Mouse (Mus musculus) cerebellum, adult 8-10 months (tissue): Measurements from ENCODE around the gene Raver1.

Experiments used
- DNase-seq: peaks from one replicate; pipeline ENCODE4 v3.0.0; 2022

The Raver1 gene

GRCm38 (mm10) chr9:21036666-21037065 lies 55.1 kb downstream of the Raver1 start:
- DNase-seq = no peak

DNA sequence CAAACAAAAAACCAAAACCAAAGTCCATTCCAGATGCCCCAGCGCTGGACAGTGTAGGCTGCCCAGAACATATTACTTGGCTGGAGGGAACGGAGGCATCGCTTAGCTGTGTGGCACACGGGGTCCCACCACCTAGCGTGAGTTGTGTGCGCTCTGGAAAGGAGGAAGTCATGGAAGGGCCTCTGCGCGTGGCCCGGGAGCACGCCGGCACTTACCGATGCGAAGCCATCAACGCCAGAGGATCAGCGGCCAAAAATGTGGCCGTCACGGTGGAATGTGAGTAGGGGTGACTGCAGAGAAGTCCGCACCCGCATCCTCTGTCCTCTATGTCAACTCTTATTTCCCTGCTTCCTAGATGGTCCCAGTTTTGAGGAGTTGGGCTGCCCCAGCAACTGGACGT lies 55.6 kb downstream of the Raver1 start:
- no peak for DNase-seq

GRCm38 (mm10) chr9:21035586-21035985 lies 56.2 kb downstream of the Raver1 start:
- DNase-seq = no peak

GRCm38 (mm10) chr9:21034481-21035085 lies 57.2 kb downstream of the Raver1 start:
- DNase-seq = no peak

DNA sequence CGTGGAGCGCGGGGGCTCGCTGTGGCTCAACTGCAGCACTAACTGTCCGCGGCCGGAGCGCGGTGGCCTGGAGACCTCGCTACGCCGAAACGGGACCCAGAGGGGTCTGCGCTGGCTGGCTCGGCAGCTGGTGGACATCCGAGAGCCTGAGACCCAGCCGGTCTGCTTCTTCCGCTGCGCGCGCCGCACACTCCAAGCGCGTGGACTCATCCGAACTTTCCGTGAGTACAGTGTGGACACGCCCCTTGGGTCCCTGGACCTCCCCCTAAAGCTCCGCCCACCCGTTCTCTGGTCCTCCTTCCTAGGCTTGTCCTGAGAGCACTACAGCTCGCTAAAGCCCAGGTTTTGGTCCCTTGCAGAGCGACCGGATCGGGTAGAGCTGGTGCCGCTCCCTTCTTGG lies 58.7 kb downstream of the Raver1 start:
- no peak for DNase-seq

- no peak for DNase-seq
Observed at GRCm38 (mm10) chr9:21032491-21032890, 59.3 kb downstream of the Raver1 start.

- no peak for DNase-seq
Observed at GRCm38 (mm10) chr9:21031896-21032351, 59.9 kb downstream of the Raver1 start, which contains the start of gene Icam5. Icam5 (plus strand) TSS chr9:21032073.

DNA sequence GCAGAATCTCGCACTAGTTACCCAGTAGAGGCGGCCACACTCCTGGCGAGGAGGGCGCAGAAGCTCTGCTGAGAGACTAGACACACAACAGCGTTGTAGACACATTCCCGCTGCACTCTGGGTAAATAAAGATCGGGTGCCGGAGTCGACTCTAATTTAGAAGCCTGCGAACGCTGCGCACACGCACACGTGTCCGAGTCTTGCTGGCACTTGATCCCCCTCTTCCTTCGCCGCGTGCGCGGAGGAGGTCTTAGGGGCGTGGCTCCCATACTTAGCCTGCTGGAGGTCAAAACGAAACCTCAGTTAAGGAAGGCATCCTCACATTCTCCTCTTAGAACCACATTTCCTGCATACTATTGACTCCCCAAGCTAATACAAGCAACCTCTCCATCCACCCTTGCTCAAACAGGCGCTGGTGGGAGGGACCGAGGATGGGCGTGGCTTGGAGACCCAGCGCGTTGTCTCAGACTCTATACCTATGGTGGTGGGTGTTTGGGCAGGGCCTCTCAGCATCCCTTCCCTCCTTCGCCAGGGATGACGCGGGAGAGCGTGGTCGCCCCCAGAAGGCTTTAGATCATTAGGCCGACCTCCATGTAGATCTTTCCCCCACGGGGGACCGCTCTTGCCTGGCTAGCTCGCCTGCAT lies 60.4 kb downstream of the Raver1 start:
- DNase-seq = peak; percentile 25

GRCm38 (mm10) chr9:21030781-21031250 lies 61.0 kb downstream of the Raver1 start:
- peak; percentile 60 for DNase-seq

GRCm38 (mm10) chr9:21030055-21030600 lies 61.7 kb downstream of the Raver1 start:
- no peak for DNase-seq

GRCm38 (mm10) chr9:21029291-21030054 lies 62.3 kb downstream of the Raver1 start, which contains the start of gene Icam4:
Icam4 (plus strand) TSS chr9:21029373.
- peak; percentile 52 for DNase-seq

DNA sequence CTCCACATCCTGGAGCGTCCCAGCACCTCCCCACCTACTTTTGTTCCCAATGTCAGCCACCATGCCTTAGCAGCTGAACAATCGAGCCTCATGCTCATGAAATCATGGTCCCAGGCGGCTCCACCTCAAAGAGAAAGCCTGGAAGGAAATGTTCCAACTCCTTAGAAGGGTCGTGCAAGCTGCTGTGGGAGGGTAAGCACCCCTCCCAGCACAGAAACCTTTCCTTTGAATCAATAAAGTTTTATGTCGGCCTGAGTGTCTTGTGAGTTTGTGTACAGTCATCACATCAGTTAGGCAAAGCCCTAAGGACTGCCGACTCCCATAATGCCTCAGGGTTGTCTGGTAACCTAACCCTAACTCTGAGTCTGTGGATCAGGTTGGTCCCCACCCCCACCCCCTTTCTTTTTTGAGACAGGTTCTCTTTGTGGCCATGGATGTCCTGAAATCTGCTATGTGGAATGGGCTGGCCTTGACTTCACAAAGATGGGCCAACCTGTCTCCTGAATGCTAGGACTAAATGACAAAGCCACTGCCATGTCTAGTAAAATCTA lies 63.2 kb downstream of the Raver1 start:
- no peak for DNase-seq

GRCm38 (mm10) chr9:21027774-21028290 lies 64.0 kb downstream of the Raver1 start:
- no peak for DNase-seq

DNA sequence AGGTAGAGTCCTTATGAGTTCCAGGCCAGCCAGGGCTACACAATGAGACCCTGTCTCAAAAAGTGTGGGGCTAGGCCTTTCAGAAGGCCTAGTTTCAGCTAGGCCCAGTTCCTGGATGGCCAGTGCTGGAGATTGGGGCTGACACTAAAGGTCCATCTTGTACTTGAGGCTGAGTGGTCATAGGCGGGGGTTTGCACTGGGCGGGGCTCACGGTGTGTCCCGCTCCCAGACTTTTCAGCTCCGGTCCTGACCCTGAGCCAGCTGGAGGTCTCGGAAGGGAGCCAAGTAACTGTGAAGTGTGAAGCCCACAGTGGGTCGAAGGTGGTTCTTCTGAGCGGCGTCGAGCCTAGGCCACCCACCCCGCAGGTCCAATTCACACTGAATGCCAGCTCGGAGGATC lies 65.0 kb downstream of the Raver1 start:
- DNase-seq = no peak

DNA sequence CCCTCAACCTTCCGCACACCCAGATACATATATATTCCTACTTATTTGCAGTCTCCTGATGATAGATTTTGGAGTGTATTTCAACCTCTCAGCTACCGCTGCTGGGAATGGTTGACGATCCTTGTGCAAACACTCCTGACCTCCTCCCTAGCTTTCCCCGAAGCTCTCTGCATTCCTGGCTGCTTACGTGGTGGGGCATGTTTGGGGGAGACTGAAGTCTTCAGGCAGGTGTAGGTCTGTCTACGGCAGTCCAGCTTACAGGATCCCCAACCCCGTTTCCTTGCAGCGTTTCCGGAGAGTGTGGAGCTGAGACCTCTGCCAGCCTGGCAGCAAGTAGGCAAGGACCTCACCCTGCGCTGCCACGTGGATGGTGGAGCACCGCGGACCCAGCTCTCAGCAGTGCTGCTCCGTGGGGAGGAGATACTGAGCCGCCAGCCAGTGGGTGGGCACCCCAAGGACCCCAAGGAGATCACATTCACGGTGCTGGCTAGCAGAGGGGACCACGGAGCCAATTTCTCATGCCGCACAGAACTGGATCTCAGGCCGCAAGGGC lies 66.5 kb downstream of the Raver1 start:
- DNase-seq = no peak
